Mouse (Mus musculus): Measurements from ENCODE around the gene Scg3.
"Not testable (repeated sequence)": the region's sequence is repeated elsewhere in the genome, so short reads cannot be mapped to it uniquely, and the experiment has no call there.

Gene Scg3

DNA sequence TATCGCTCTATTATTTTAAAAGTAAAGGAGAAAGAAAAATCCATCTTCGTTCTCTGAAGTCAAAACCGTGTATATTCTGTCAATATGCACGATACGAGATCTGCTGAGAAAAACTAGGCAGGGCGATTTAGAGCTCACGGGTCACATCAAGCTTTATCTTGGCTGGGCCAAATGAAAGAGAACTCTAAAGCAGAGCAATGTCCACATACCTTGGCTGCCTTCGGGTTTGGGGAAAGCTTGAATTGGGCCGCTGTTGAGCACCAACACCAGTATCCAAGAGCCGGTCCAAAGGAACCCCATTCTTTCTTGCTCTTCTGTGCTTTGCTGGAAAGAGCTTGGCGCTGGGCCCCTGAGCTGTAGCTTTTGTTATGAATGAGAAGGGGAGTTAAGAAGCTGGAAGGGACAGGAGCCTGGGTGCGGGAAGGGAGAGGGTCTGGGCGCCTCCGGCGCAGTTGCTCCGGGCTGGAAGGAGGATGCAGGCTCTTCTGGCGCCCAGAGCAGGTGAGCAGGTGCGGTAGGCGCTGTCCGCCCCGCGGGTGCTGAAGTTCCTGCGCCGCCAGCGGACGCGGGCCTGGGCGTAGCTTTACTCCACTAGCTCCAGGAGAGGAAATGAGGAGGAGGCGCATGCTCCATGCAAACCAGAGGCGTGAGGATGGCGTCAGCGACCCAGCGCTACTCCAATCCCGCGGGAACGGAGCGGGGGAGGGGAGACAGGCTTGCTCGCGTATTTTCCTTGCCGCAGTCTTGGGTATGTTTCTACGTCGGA is at the start of gene Scg3:
Gene Scg3 (minus strand): TSS at position 631 of the 766 bp plus-strand sequence.
- peak; percentile 44 to 58 for DNase-seq (ENCODE audit: low spot score in 2 of 2)

DNA sequence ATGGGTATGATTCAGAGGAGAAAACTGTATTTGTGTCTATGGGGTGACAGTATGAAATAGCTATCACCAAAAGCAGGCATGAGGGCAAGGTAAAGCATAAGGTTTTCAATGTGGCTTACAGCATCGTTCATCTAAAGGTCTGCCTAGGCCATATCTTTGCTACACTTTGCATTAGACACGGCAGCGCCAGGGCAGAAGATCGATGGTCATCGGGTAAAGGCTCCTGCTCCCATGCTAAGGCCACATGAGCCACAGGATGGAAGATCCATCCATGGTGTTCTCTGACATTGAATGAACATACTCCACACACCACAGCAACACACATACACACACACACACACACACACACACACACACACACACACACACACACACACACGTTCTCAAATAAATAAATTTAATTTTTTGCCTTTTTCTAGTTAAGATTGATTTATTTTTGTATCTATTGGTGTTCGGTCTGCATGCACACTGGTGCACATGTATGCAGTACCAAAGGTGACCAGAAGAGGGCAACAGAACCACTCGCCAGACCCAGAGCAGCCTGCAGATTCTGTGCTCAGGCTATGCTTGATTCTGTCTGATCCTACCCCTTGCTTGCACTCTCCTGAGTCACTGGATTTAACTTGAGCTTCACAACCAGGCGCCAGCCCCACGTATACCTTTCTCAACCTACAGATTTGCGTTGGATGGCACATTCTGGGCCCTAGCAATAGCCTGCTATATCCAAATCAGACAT is 36.3 kb upstream of the Scg3 start:
- DNase-seq (ENCODE audit: low spot score in 2 of 2), result peak; percentile 4 to 33

DNA sequence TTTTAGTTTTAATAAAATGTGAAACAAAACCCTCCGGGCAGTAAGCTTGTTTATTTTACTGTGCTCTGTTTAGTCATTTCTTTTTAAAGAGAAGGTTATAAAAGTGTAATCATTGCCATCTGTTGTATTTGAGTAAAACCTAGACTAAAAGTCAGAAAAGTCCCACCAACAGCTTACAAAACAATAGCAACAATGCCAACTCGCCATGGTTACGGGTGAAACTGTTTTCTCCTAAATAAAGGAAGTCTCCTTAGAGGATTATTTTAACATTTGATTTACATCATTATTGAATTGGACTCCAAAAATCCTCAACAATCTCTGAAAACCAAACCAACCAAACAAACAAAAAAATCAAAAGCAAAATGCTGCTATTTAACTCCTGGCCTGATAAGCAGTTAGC is 35.6 kb upstream of the Scg3 start:
- peak in 1 of 2 experiments; percentile 18 for DNase-seq (ENCODE audit: low spot score in 2 of 2)

DNA sequence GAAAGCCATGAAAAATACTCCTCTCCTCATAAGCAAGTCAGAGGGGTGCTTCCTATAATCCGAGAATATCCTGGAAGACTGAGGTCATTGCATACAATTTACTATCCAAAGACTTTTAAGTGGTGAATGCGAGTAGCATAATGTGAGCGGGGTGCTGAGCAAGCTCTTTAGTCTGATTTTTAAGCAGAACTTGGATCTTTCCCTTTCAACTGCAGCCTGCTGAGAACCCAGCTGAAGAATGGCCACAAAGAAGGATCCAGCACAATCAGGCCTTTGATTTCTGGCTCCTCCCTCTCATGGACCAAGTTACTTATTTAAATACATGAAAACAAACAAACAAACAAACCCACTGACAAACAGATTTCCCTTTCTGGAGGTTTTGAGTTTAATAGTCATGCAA is 916 bp upstream of the Scg3 start:
- no peak for DNase-seq (ENCODE audit: low spot score in 2 of 2)

DNA sequence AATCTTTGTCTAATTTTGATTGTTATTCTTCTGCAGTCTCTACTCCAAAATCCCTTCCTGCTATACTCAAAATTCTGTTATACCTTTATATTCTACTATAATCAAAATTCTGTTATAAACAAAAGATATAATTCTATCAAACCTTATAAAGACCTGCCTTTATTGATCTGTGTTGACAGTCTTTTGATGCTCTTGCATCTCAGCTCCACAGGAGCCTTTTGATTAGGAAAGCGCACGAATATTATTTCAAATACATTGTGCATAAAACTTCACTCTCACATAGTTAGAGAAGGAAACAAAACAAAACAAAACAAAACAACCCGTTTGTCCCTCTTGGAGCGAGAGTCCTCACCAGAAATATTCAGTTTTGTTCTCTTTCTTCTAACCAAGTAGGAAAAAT is 436 bp upstream of the Scg3 start:
- no peak for DNase-seq (ENCODE audit: low spot score in 2 of 2)

DNA sequence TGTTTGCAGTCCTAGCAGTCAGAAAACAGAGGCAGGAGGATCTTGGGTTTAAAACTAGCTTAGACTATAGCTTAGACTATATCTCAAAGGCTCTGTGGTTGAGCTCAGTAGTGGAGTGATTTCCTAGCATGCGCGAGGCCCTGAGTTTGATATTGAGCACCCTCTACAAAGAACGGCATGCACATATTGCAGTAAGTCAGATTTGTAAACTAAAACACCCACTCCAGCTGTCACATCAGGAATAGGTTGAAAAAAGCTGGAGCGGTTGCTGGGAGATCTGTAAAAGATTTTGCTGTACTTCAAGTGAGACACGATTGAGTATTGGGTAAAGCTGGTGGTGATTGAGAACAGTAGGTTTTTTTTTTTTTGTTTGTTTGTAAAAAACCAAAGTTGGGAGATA is 3.2 kb downstream of the Scg3 start:
- DNase-seq (ENCODE audit: low spot score in 2 of 2), result no peak

DNA sequence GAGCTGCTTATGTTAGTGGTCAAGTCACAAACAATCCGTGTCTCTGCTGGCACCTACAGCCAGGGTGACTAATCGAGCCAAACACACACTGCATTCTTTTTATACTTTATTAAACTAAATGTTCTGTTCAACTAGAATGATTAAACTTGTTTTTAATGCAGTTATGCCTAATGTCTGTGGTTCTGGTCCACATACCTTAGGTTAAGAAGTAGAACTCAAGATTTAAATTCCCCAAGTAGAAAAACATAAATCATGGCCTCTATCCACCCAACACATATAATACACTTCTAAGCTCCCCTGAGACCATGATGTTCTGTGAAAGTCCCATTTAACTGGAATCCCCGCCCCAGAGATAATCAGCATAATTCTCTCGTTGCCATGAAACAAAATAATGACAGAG is 4.2 kb downstream of the Scg3 start:
- DNase-seq (ENCODE audit: low spot score in 2 of 2), result no peak

DNA sequence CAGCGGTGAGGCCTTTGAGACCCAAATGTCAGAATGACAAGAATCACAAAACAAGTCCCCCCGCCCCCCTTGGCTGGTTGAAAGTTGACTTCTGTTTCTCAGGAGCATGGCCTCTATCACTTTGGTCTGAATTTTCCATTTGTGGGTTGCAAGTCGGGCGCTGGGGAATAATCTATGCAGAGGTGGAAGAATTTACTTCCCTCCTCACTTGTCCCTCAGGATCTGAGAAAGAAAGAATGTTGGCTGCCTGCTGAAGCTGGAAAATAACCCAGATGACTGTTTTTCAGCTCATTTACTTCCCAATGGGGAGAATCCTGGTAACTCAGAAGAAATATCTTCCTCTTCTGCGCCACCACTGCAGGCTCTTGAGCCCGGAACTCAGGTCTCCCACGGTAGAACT is 5.5 kb downstream of the Scg3 start:
- DNase-seq (ENCODE audit: low spot score in 2 of 2), result no peak

DNA sequence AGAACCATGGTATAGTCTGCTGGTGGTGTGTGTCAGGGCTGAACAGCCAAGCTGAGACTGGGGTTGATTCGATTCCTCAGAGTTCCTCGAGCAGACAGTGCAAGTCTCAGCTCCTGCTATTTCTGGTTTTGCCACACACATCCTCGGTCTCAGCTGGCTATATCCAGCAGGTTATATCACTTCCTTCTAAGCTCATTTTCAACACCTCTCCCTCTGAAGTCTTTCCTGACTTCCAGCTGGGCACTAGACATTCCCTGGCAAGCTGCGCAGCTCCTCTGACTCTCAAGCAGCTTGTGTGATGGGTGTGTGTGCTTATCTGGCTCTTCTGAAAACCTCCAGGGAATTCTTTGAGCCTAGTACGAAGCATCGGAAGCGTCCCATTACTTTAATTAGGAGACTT is 7.6 kb downstream of the Scg3 start:
- no peak for DNase-seq (ENCODE audit: low spot score in 2 of 2)

DNA sequence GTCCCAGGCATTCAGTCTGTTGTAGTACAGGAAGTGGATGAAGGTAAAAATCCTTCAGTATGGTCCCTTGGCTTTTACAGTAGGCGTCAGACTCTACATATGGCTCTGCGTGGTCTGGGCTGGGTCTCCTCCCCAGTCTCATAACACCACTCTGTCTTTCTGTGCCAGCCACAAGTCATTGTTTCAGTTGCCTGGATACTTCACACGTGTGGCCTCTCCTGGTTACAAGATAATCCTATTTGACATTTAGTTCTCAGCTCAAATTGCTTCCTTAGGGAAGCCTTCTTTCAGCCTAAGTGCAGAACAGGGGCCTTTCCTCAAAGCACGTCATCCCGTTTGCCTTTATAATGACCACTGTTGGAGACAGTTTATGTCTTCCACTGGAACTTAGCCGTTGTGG is 11.1 kb downstream of the Scg3 start:
- no peak for DNase-seq (ENCODE audit: low spot score in 2 of 2)

DNA sequence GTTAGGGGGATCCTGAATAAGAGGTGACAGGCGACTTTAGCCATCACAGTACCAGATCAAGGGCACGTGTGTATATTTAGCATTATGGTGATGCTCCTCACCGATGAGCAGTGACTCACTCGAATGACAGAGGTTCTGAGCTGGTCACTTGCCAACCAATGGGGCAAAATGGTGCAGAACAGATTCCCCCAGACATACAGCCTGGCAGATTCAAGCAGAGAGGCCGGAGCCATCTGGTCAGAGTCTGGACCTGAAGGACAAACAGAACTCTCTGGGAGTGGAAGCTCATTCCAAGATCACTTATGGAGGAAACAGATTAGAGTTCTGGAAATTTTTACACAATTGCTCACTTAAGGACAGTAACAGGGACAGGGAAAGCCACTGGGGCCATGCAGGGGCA is 17.2 kb downstream of the Scg3 start:
- no peak for DNase-seq (ENCODE audit: low spot score in 2 of 2)

DNA sequence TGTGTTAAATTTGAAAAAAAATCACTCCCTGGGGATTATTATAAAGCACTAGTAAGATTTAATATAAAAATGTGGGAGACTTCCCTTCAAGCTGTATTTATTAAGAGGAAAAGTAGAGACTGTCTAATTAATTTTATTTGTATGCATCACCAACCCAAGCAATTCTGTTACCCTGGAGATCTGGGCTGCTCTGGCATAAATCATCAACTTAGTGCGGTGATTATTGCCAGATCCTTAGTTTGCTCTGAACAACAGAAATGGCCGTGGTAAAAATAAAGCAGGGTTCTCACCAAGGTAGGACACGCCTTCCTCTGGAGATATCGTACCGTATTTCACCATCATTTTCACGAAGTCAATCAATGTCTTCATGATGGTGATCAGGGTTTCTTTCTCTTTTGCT is 18.5 kb downstream of the Scg3 start:
- no peak for DNase-seq (ENCODE audit: low spot score in 2 of 2)

DNA sequence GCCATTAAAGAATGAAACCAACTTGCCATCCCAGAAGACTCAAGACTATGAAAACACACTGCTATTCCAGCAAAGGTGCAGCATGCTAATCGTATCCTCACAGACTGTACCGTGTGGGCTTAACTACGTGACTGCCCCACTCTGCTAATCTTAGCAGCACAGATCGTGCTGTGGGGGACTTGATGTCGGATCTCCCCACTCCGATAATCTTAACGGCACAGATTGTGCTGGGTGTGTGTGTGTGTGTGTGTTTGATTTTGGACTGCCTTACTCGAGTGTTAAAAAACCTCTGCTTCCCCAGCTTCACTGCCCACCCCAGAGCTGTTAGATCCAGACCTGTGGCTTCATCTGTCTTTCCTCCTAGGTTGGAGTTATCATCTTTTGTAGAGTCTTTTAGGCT is 22.9 kb downstream of the Scg3 start:
- DNase-seq (ENCODE audit: low spot score in 2 of 2), result no peak

DNA sequence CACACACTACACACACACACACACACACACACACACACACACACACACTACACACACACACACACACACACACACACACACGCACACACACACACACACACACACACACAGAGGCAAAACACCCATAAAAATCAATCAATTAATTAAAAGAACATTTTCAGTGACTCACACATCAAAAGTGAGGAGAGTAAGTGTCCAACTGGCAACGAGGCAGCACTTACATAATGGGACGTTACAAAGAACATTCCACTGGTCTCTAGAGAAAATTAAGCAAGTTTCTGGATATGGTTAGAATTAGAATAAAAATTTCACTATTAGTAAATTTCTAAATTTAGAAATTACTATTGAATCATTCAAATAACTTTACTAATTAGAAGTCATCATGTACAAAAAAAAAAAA is 27.4 kb downstream of the Scg3 start:
- not testable (repeated sequence) for DNase-seq (ENCODE audit: low spot score in 2 of 2)

DNA sequence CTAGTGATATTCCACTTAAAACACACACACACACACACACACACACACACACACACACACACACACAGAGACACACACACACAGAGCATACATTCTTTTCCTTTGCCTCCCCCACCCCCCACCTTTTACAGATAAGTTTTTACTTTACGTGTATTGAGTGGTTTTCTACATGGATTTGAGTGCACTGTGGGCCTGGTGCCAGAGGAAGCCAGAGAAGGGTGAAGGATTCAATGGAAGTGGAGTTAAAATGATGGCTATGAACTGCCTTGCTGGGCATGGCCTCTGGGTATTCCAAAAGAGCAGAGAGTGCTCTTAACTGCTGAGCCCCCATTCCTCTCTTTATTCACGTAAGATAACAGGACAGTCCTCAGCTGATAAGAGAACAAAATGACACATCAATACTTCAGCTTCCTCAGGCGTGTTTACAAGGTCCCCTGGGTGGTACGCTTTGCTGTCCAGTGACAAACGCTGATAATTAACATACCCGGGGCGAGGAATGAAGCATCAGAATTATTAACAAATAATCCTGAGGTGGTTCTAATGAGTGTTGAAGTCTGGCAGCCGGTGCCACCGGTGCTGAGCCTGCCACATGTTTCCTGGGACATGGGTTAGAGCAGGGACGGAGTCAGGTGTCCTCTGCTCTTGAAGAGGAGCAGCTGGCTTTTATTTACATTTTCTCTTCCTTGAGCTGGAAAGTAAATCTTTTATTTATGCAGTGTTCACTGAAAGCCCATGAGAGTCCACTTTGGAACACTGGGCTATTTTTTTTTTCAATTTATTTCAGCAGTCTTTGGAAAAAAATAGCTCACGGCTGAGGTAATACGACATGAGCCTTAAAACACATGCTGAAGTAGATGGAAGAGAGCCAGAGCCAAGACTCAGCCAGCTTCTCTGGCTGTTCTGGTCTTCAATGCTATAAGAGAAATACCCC is 29.6 kb downstream of the Scg3 start:
- DNase-seq (ENCODE audit: low spot score in 2 of 2), result peak in 1 of 2 experiments; percentile 14

DNA sequence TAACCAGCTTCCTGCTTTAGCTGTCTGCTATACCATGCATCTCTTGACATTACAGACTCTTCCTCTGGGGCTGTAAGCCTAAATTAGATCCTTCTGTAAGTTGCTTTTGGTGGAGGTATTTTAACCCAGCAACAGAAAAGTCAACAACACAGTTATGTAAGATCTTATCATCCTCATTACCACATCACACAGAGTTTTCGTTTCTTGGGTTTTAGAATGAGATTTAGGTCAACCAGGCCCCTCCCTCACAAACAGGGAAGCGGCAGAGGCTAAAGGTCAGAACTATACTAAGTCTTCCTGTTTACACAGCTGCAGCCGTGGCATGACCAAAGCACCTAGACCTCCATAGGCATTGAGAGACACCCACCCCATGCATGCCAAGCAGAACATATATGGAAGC is 38.5 kb downstream of the Scg3 start:
- DNase-seq (ENCODE audit: low spot score in 2 of 2), result no peak

DNA sequence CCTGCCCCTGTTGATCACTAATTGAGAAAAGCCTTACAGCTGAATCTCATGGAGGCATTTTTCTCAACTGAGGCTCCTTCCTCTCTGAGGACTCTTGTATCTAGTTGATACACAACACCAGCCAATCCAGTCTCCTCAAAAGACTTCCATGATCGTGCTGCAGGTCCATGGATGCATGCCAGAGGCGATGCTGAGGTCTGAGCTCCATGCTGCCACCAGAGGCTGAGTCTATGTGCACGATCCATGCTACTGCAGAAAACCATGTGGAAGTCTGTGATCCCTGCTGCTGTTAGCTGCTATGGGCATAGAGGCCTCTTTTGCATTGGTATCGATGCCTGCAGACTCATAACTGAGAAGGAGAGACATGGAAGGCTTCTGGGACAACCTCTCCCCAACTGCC is 49.6 kb downstream of the Scg3 start:
- DNase-seq (ENCODE audit: low spot score in 2 of 2), result no peak

DNA sequence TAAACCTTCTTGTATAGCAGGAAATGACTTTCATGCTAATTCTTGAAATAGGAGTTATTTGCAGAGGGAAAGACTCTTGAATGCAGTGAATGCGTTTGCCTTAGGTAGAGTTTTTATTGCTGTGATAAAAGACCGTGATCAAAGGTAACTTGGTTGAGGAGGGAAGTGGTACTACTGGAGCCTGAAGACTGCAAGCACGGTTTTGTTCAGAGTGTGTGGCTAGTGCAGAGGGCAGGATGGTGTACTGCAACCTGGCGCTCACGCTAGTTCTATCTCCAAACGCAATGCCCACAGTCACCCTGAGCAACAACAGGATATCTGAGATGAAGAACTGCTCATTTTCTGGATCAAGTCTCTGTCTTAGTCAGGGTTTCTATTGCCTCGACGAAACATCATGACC is 50.3 kb downstream of the Scg3 start:
- no peak for DNase-seq (ENCODE audit: low spot score in 2 of 2)

DNA sequence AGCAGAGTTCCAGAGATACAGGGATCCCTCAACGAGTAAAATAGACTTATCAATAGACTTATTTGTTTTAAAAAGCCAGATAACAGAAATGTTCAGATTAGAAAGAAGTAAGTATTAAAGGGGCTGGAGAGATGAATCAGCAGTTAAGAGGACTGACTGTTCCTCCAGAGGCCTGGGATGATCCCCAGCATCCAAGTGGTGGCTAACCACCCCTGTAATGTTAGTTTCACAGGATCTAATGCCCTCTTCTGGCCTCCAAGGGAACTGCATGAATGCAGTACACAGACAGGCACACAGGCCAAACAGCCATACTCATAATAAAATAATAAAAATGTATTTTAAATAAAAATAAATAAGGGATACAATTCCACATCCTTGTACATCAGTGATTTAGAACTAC is 51.0 kb downstream of the Scg3 start:
- no peak for DNase-seq (ENCODE audit: low spot score in 2 of 2)

DNA sequence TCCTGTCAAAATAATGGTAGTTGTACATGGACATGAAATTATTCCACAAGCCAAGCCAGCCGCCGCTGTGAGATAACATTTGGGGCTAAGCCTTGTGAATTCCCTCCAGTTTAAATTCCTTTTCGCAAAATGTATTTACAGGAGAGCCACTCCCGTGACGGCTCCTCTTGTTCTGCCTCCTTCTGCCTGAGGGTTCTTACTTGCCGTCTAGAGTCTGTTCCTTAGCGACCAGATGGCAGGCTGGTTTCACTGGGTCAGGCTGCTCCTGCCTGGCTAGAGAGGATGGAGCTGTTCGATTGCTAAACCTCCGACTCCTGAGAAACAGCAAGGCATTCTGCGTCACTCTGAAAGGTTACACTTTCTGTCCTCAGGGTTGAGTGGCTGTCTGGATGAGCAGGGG is 51.7 kb downstream of the Scg3 start:
- no peak for DNase-seq (ENCODE audit: low spot score in 2 of 2)

DNA sequence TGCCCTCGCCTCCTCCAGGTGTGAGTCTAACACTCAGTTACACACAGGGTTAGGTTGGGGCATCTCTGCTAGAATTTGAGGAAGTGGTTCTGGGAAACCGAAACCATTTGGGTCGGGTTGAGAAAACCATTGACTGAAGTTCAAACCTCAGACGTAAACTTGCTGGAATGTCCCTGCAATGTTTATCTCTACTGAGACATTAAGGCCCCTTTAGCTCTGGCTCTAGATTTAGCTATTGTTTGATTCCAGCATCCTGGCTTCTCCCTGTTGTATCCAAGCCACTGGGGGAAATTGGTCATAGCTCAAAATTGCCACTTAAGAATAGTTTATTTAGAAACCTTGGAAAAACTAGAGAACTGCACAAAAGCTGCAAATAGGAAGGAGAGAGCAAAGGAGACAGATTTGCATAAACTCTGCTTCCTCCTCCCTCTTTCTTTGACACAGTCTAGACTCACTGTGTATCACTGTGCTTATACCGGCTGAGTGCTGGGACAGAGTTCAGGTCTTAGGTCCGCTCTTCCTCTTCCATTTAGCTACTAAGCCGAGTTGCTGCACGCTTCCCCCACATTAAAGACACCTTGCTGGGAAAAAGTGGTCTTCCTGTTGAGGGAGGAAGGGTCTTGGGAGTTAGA is 52.9 kb downstream of the Scg3 start:
- no peak for DNase-seq (ENCODE audit: low spot score in 2 of 2)

DNA sequence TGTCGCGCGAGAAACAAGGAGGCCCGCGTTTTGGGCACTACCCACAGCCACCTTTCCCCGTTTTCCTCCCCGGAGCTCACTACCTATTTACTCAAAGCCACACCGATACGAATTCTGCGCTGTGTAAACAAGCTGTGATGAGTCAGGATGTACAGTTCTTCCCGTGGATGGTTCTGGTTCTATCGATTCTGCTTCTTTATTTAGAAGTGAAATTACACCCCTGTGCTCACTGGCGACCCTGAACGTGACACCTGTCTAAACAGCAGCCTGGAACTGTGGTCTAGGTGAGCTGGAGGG is 57.6 kb downstream of the Scg3 start:
- peak in 1 of 2 experiments; percentile 40 for DNase-seq (ENCODE audit: low spot score in 2 of 2)
